Mouse (Mus musculus) R1 (cell line): Measurements from ENCODE around the gene Rbm33.

Source experiments
- DNase-seq: peaks from one replicate; pipeline ENCODE4 v3.0.0-alpha.2; 2018; ENCODE audit warnings: low read depth, low spot score

Gene Rbm33

GRCm38 (mm10) chr5:28462741-28463590 lies 146.0 kb downstream of the Rbm33 start:
- peak; percentile 29 for DNase-seq

- peak; percentile 9 for DNase-seq
These were observed 146.7 kb downstream of the Rbm33 start for GRCm38 (mm10) chr5:28463656-28464055.

DNA sequence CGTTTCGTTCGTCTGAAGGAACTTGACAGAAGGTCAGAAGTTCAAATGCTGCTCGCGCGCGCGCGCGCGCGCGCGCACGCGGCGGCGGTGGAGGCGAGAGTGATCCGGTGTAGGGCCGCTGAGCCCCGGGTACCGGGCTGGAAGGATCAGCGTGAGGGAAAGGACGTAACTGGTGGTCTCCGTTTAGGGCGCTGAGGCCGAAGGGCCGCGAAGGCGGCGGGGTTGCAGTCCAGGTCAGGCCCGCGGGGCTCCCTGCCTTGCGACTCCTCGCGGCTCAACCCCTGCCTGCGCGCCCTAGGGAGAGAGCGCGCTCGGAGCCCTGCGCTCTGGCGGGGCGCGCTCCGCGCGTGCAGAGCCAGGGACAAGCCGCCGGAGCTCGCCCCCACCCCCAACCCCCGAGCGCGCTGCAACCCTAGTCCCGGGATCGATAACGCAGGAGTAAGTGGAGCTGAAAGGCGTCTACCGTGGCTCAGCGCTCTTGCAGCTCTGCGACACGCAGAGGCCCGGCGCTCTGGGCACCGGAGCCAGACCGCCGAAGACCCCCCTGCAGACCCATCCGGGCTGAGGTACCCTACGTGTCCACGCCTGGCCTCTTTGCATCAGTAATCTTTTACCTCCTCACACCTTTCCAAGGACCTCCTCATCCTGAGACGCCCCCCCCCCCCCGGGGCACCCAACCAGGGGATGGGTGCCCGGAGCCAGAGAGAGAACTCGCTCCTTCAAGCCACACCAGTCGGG lies 147.6 kb downstream of the Rbm33 start:
- DNase-seq: peak; percentile 65

GRCm38 (mm10) chr5:28465099-28465406 lies 148.1 kb downstream of the Rbm33 start:
- peak; percentile 63 for DNase-seq

GRCm38 (mm10) chr5:28465526-28465925 lies 148.6 kb downstream of the Rbm33 start:
- peak; percentile 13 for DNase-seq

- no peak for DNase-seq
These were observed 149.4 kb downstream of the Rbm33 start for GRCm38 (mm10) chr5:28466351-28466750.

DNA sequence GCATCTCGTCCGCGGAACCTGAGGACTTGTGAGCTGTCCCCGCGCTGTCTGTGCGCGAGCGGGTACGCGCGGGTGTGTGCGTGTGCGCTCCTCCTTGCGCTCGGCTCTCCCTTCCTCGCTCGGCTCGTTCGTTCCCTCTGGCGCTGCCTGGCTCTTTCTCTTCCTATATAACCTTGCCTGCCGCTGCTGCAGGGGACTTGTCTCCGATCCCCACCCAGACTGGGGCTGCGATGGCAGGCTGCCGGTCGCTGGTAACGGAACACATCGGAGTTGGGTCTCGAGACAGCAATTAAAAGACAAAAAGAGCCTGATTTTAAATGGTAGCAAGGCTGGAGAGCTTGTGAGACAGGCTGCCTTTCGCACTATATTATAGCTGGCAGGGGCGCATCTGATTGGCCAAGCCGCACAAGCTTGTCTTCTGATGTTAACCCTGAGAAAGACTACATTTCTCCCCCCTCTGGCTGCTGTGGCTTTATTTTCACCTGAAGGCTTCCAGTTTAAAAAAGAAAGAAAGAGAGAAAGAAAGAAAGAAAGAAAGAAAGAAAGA lies 149.9 kb downstream of the Rbm33 start, which contains the start of gene Shh:
Gene Shh, minus strand, starts transcription at position 497 of the 547 bp plus-strand sequence.
- DNase-seq: peak; percentile 23
